Comparison of ENCODE assay signal across 8 mouse cellular contexts in genomic region chr7:127744366-127745045, GRCm38 (mm10). TPM values are rescaled to one million over a fixed set of nuclear protein-coding genes. Genes with fewer than 3 reads are reported as not detected.
DNase-seq lines count a peak whose midpoint lies in the region; ATAC-seq lines count a peak whose summit lies in the region.

TSS of gene Fbxl19 (plus strand) at chr7:127744543.

- no peak for ATAC-seq in cerebellum, adult (ENCODE audit: insufficient number of reproducible peaks, low FRiP score, low TSS enrichment)
- no peak for ATAC-seq in intestine, embryonic 16.5 days

- no peaks in the 10 kb centered on the region for H3K9me3 ChIP-seq in intestine, embryonic 16.5 days (ENCODE audit: control insufficient read depth, low read length)
- no peaks in the 10 kb centered on the region for H3K9me3 ChIP-seq in midbrain, embryonic 10.5 days (replicated peaks)

- intact Hi-C loops in left cerebral cortex, postnatal 25 days (cut with DNase I), result loop anchor here (1.0 kb wide), 2 partner anchors 35 to 69 kb away; no protein-coding TSS in a partner anchor

- peak within 1 kb of the TSS; percentile 87 for H3K4me2 ChIP-seq in intestine, embryonic 16.5 days (ENCODE audit: low read depth, low read length)

- peak; percentile 71 for DNase-seq in cerebellum, adult 11 months
- peak; percentile 86 for DNase-seq in embryo, embryonic 10 days (ENCODE audit: low spot score)
- no peak for DNase-seq in gonadal fat pad, adult 2 months (ENCODE audit: low read depth)
- DNase-seq in left cerebral cortex, postnatal 25 days (ENCODE audit: low spot score in 2 of 2), result peak; percentile 72 to 77
- peak; percentile 75 for DNase-seq in midbrain, embryonic 10.5 days (ENCODE audit: low spot score)
- DNase-seq in spleen, postnatal 10 days (ENCODE audit: low spot score in 2 of 2), result peak; percentile 45 to 83

- under 1% methylated on average over 26 of the region's 26 CpGs for WGBS in intestine, embryonic 16.5 days
- 2% methylated on average over 26 of the region's 26 CpGs for WGBS in midbrain, embryonic 10.5 days

- peak within 1 kb of the TSS; percentile 87 for H3K9ac ChIP-seq in intestine, embryonic 16.5 days (ENCODE audit: low read depth, low read length)

- H3K27ac ChIP-seq in intestine, embryonic 16.5 days (ENCODE audit: low read length), result peak within 1 kb of the TSS; percentile 92
- peak within 1 kb of the TSS; percentile 98 for H3K27ac ChIP-seq in midbrain, embryonic 10.5 days (replicated peaks)

- peaks cover 4% of the 10 kb centered on the region for H3K36me3 ChIP-seq in intestine, embryonic 16.5 days (ENCODE audit: control insufficient read depth, insufficient read depth, low read length)
- H3K36me3 ChIP-seq in midbrain, embryonic 10.5 days, result peaks cover 19% of the 10 kb centered on the region

- no peaks in the 10 kb centered on the region for H3K27me3 ChIP-seq in intestine, embryonic 16.5 days (replicated peaks; ENCODE audit: control insufficient read depth, insufficient read depth, low read length)
- H3K27me3 ChIP-seq in midbrain, embryonic 10.5 days (ENCODE audit: low read depth, poor library complexity, severe bottlenecking), result no peaks in the 10 kb centered on the region

- peaks cover 14% of the 10 kb centered on the region for H3K4me1 ChIP-seq in intestine, embryonic 16.5 days (ENCODE audit: control insufficient read depth, insufficient read depth, low read length)
- peaks cover 30% of the 10 kb centered on the region for H3K4me1 ChIP-seq in midbrain, embryonic 10.5 days

- peak within 1 kb of the TSS; percentile 91 for H3K4me3 ChIP-seq in intestine, embryonic 16.5 days (ENCODE audit: low read length)
- H3K4me3 ChIP-seq in midbrain, embryonic 10.5 days, result peak within 1 kb of the TSS; percentile 95

RNA-seq across cellular contexts. Expression of gene Fbxl19, which starts in this region (rescaled TPM):
- 25.7 and 26.8 TPM in 2 replicates for polyA plus RNA-seq in gonadal fat pad, adult 2 months (2012; rRNA removed)
- 1.9 and 2.4 TPM in 2 replicates for polyA plus RNA-seq in intestine, embryonic 16.5 days (2015; fragmentation: Nextera tagmentation; extraction: Ambion mirVana)
- 10 to 100 TPM; 81.3 to 88.2 TPM for total RNA-seq in left cerebral cortex, postnatal 25 days (2021)
- 7.9 and 8.3 TPM in 2 replicates for polyA plus RNA-seq in midbrain, embryonic 10.5 days (2016; fragmentation: Nextera tagmentation; extraction: Ambion mirVana)
